Mouse (Mus musculus) v-Abl transformed pro-B cells (cell line): ENCODE data around the gene Myod1.

Source experiments
- in situ Hi-C, 2 experiments: fragments of 400-800 bp; cut with MboI; formaldehyde crosslinking; loops; one replicate each; pipeline ENCODE4 v1.15.1; 2025; ENCODE audit not compliant: unreplicated experiment in 2 of 2

Gene Myod1

DNA sequence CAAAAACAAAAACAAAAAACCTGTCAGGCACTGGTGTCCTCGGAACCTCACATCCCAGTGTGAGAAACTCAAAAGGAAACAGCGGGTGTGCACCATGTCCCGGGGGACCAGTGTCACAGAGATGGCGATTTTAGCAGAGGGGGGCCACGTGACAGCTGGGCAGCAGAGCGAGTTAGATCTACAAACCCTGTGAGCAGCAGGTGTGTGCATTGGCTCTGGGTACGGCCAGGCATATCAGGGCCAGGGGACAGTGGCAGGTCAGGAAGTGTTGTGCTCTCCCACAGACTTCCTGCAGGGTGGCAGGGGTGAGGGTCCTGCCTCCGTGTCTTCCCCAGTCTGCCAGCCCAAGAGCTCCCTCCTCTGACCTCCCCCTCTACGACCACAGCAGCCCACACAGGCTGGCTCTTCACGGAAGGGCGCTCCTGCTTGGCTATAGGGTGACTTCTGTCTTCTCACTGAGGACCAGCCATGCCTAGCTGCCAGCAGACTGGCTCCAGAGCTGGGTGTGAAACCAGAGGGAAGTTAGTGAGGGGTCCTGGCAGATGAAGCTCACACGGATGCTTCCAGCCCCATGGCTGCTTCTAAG is 33.0 kb downstream of the Myod1 start:
- in situ Hi-C loops = no loop called here

- in situ Hi-C loops = no loop called here
These were observed 34.5 kb downstream of the Myod1 start for GRCm38 (mm10) chr7:46410727-46411126.

DNA sequence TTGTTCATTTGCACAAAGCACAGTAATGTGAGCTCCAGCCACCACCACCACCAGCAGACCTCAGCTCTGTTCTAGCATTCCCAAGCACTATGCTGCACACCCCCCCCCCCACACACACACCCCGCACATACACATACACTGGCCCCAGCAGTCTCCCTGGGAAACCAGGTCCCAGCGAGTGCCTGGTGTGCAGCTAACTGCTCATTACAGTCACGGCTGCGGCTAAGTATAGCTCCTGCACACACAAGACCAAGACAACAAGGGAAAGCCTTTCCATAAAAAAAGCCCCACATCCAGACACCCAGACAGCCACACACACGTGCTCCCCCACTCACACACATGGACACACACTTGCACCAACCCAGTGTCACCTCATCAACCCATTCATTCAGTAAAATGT is 36.5 kb downstream of the Myod1 start:
- in situ Hi-C loops = no loop called here

DNA sequence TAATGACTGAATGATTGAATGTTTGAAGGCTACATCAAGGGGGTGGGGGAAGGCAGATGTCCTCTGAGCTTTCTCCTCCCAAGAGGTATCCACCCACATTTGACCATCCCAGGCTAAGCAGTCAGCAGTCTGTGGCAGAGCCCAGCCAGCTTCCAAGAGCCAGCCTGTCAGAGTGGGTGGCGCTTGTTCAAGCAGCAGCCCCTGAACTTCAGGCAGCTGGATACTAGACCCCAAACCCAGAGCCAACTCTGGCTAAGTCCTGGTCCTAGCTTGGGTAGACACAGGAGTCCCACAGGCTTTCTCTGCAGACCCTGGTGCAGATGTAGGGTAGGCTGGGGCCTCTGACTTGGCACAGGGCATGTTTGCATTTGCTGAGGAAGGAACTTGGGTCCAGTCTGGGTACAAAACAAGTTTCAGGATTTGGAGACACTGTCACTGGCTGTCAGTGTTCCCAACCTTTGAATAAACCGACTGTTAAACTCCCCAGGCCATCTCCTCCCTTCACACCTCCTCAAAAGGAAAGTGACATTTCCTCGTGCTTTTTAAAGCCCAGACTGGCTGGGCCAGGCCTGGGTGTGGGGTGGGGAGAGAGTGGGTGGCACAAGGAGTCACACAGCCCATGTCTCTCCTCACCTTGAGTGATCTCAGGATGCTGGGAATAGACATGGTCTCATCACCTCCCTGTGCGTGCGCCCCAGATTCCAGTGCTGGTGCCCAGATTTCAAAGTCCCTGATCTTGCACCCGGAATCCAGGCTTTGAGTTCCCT is 37.9 kb downstream of the Myod1 start:
- in situ Hi-C loops = no loop called here

DNA sequence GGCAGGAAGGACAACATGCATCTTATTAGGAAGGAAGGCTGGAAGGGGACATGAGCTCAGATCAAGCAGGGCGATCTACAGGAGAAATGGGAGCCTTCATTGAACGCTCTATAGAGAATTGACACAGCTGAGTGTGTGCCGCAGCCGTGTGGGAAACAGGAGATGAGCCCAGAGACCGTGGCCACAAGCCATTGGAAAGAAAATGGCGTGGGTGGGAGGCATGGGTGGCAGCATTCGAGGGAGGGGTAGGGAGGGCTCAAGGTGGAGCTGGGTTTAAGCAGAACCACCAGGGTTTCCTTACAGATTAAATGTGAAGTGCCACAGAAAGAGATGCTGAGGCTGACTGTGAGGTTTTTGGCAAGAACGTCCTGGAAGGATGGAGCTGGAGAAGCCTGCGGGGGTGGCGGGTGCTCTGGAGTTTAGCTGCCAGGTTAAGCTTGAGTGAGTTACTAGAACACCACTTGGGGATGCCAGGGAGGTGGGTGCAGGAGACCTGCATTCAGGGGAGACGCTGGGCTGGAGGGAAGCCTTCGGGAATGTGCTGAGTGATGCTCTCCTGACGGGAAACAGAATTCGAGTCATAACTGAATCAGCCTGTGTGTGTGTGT is 39.6 kb downstream of the Myod1 start:
- in situ Hi-C loops = no loop called here

- in situ Hi-C loops = no loop called here
These were observed 41.2 kb downstream of the Myod1 start for GRCm38 (mm10) chr7:46417467-46417866.

- in situ Hi-C loops = no loop called here
These were observed 41.9 kb downstream of the Myod1 start for GRCm38 (mm10) chr7:46418102-46418622.

DNA sequence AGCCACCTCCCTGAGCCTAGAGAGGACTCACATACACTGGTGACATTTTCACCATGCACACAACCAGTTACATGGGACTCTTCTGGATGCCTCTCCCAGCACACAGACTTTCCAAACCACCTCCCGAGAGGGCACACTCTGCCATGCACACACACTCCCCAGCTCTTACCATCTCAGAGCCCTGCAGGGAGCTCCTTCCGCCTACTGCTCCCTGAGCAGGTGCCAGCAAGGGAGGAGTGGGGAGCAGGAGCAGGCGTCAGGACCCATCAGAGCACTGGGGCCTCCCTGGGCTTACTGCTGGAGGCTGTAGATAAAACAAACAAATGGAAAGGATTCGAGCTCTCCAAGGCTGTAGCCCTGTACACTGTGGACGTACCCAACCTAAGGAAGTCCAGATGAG is 45.3 kb downstream of the Myod1 start:
- in situ Hi-C loops = loop anchor here (5.0 to 10.0 kb wide), 4 partner anchors 39 to 183 kb away; no protein-coding TSS in a partner anchor

DNA sequence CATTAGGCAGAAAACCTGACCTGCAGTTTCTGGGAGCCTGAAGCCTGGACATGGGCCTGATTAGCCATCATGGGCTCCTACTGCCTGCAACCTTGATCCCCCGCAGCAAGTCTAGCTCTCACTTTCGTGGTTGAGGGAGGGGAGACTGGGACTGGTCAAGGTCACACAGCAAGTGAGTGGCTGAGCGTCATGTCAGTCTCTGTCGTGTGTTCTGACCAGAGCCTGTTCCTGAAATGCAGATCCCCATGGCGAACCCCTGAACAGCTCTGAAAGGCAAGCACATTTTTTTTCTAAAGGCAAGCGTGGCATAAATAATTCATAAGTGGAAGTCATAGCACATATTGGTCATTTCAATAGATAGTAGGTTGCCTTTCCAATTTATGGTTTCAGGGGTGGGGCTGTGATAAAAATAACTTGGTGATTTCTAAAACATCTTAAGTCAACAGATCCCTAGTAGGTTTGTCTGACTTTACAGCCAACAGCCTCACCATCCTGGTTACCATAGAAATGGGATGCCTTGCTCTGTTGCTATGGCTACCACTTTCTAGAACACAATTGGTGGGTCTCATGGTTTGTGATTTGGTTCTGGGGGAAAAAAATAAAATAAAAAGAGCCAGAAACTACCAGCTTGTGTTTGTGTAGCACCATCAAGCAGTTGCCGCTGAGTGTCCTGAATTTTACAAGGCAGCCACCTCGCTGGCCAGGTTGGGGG is 45.9 kb downstream of the Myod1 start:
- in situ Hi-C loops = loop anchor here (5.0 to 10.0 kb wide), 4 partner anchors 40 to 183 kb away; no protein-coding TSS in a partner anchor

- in situ Hi-C loops = loop anchor here (5.0 to 10.0 kb wide), 4 partner anchors 41 to 182 kb away; no protein-coding TSS in a partner anchor
These were observed 46.6 kb downstream of the Myod1 start for GRCm38 (mm10) chr7:46422764-46423412.

- in situ Hi-C loops = loop anchor here (5.0 to 10.0 kb wide), 4 partner anchors 42 to 181 kb away; no protein-coding TSS in a partner anchor
These were observed 47.7 kb downstream of the Myod1 start for GRCm38 (mm10) chr7:46423951-46424350.

GRCm38 (mm10) chr7:46425012-46425411 is 48.7 kb downstream of the Myod1 start:
- in situ Hi-C loops = loop anchor here in 1 of 2 experiments (5.0 to 10.0 kb wide), 3 partner anchors 33 to 180 kb away; no protein-coding TSS in a partner anchor
